8 mouse cellular contexts compared by ENCODE assay signal in genomic region chrX:50634842-50635615, GRCm38 (mm10).
DNase-seq lines count a peak whose midpoint lies in the region; ATAC-seq and TF ChIP-seq lines count a peak whose summit lies in the region.

No protein-coding gene starts in this region.

- no peaks in the 10 kb centered on the region for H3K9me3 ChIP-seq in ES-Bruce4 (replicated peaks; ENCODE audit: control insufficient read depth, insufficient read depth, low read length, poor library complexity, severe bottlenecking)
- H3K9me3 ChIP-seq in forebrain, embryonic 12.5 days: no peaks in the 10 kb centered on the region
- H3K9me3 ChIP-seq in heart, embryonic 15.5 days (replicated peaks): no peaks in the 10 kb centered on the region
- H3K9me3 ChIP-seq in liver, embryonic 13.5 days (replicated peaks): no peaks in the 10 kb centered on the region

- peak overlapping the region; percentile 54 for H3K4me2 ChIP-seq in forebrain, embryonic 12.5 days
- H3K4me2 ChIP-seq in heart, embryonic 15.5 days: peak overlapping the region; percentile 58
- H3K4me2 ChIP-seq in liver, embryonic 13.5 days: peak overlapping the region; percentile 64

- H3K4me1 ChIP-seq in ES-Bruce4 (ENCODE audit: control insufficient read depth, insufficient read depth, low read length): no peaks in the 10 kb centered on the region
- H3K4me1 ChIP-seq in forebrain, embryonic 12.5 days: no peaks in the 10 kb centered on the region
- no peaks in the 10 kb centered on the region for H3K4me1 ChIP-seq in heart, embryonic 15.5 days (replicated peaks)
- H3K4me1 ChIP-seq in liver, embryonic 13.5 days (replicated peaks): no peaks in the 10 kb centered on the region

- H3K9ac ChIP-seq in ES-Bruce4 (ENCODE audit: low read depth, poor library complexity, severe bottlenecking): peak overlapping the region; percentile 93
- H3K9ac ChIP-seq in forebrain, embryonic 12.5 days: peak overlapping the region; percentile 49
- H3K9ac ChIP-seq in heart, embryonic 15.5 days: peak overlapping the region; percentile 54
- H3K9ac ChIP-seq in liver, embryonic 13.5 days: peak overlapping the region; percentile 46

- H3K4me3 ChIP-seq in ES-Bruce4 (ENCODE audit: low read depth, low read length): peak overlapping the region; percentile 96
- H3K4me3 ChIP-seq in forebrain, embryonic 12.5 days (replicated peaks): peak overlapping the region; percentile 48
- peak overlapping the region; percentile 63 for H3K4me3 ChIP-seq in heart, embryonic 15.5 days
- H3K4me3 ChIP-seq in liver, embryonic 13.5 days (replicated peaks): peak overlapping the region; percentile 62

- peak overlapping the region; percentile 73 for H3K27ac ChIP-seq in ES-Bruce4 (ENCODE audit: insufficient read depth, low read length)
- no peak overlapping the region for H3K27ac ChIP-seq in forebrain, embryonic 12.5 days
- peak overlapping the region; percentile 78 for H3K27ac ChIP-seq in heart, embryonic 15.5 days
- H3K27ac ChIP-seq in liver, embryonic 13.5 days: no peak overlapping the region

- peak; percentile 65 for DNase-seq in c-Kit-positive CD71-positive TER-119-negative erythroid progenitor cells, embryonic 14.5 days (ENCODE audit: low read depth)
- peak; percentile 88 for DNase-seq in kidney, postnatal 14 days
- DNase-seq in liver, embryonic 13.5 days: peak; percentile 62
- peak; percentile 65 for DNase-seq in neural tube, embryonic 10.5 days (ENCODE audit: extremely low spot score, low spot score)
- peak; percentile 81 for DNase-seq in testis, postnatal 10 days (ENCODE audit: low spot score)

- peak; percentile 99 for ATAC-seq in forebrain, embryonic 12.5 days (ENCODE audit: low FRiP score)
- ATAC-seq in heart, embryonic 15.5 days (replicated peaks; ENCODE audit: insufficient number of reproducible peaks, insufficient read depth, low FRiP score, low read depth): peak; percentile 96
- ATAC-seq in liver, embryonic 13.5 days (ENCODE audit: low read depth): peak; percentile 95

- H3K27me3 ChIP-seq in ES-Bruce4 (ENCODE audit: control insufficient read depth, insufficient read depth, low read length, poor library complexity, severe bottlenecking): no peaks in the 10 kb centered on the region
- no peaks in the 10 kb centered on the region for H3K27me3 ChIP-seq in forebrain, embryonic 12.5 days
- H3K27me3 ChIP-seq in heart, embryonic 15.5 days: no peaks in the 10 kb centered on the region
- H3K27me3 ChIP-seq in liver, embryonic 13.5 days: no peaks in the 10 kb centered on the region

- 16% methylated on average over 30 of the region's 30 CpGs for WGBS in forebrain, embryonic 12.5 days
- WGBS in heart, embryonic 15.5 days: 17% methylated on average over 30 of the region's 30 CpGs
- WGBS in liver, embryonic 13.5 days (ENCODE audit: insufficient replicate concordance): 14% methylated on average over 28 of the region's 30 CpGs

- TF ChIP-seq POLR2A in ES-Bruce4 (IDR thresholded peaks at IDR 0.05; ENCODE audit: insufficient read depth, low read length): peak; percentile 15

- TF ChIP-seq CTCF in ES-Bruce4 (IDR thresholded peaks at IDR 0.05; ENCODE audit: low read depth, low read length): peak; percentile 20

- TF ChIP-seq EP300 in ES-Bruce4 (IDR thresholded peaks at IDR 0.05; ENCODE audit: insufficient read depth, low read depth, low read length): no peak

- H3K36me3 ChIP-seq in ES-Bruce4 (ENCODE audit: control insufficient read depth, insufficient read depth, low read length, poor library complexity, severe bottlenecking): peaks cover 13% of the 10 kb centered on the region
- H3K36me3 ChIP-seq in forebrain, embryonic 12.5 days (replicated peaks): 0 out of 2 replicates have a peak, but pooled peaks cover 5% of the 10 kb centered on the region
- no peaks in the 10 kb centered on the region for H3K36me3 ChIP-seq in heart, embryonic 15.5 days
- H3K36me3 ChIP-seq in liver, embryonic 13.5 days: no peaks in the 10 kb centered on the region

Comparison
In these comparisons a context has a peak if more than half of its experiments do, and no peak if none do; other contexts are left out.
1. H3K27ac ChIP-seq: peak in ES-Bruce4 (single experiment) and heart, embryonic 15.5 days (single experiment); none in forebrain, embryonic 12.5 days (single experiment) and liver, embryonic 13.5 days (single experiment).
2. Peak in every context shown above with its lines, with median percentiles within 50 percentile points of each other: H3K4me3 ChIP-seq, H3K9ac ChIP-seq, DNase-seq, ATAC-seq and H3K4me2 ChIP-seq.